Mouse (Mus musculus) inflammation-experienced regulatory T-cells, adult 6 months (primary cell): ENCODE data around the gene Adamts7. TPM values are rescaled to one million over a fixed set of nuclear protein-coding genes. Genes with fewer than 3 reads are reported as not detected.

ENCODE experiments used
- polyA plus RNA-seq, 3 experiments: library from polyadenylated mRNA; unstranded; fragments of 100-300 nt; shearing (Covaris generic); gene quantifications; one replicate each; pipeline ENCODE4 v1.2.1; 2017

Adamts7 gene
- polyA plus RNA-seq, 3 experiments from 2014 or later, result not detected

Other genes with a start within 250 kb of the Adamts7 start
- gene Ctsh, start 108.9 kb upstream of the Adamts7 start, polyA plus RNA-seq, result 10 to 100 TPM in 1 of 3 experiments, 1 to 10 TPM in 2; 1.2 to 11.4 (median 6.3) TPM
- 100 to 1,000 TPM; 287 to 345 (median 307) TPM for gene Morf4l1, start 48.3 kb upstream of the Adamts7 start, polyA plus RNA-seq
- gene Tbc1d2b, start 107.7 kb downstream of the Adamts7 start, polyA plus RNA-seq, result 10 to 100 TPM; 10.6 to 14.0 (median 10.8) TPM